Mouse (Mus musculus) hematopoietic stem cell, adult 5-6 weeks (primary cell): ENCODE measurements around the gene Gm12184. TPM values are rescaled to one million over a fixed set of nuclear protein-coding genes. Genes with fewer than 3 reads are reported as not detected.
"Not testable (repeated sequence)": the region's sequence is repeated elsewhere in the genome, so short reads cannot be mapped to it uniquely, and the experiment has no call there.

ENCODE experiments used
- ATAC-seq, 2 experiments: fragments of 125-278 bp in 1 of 2; replicated peaks in 1 of 2; 2 replicates each; pipeline ENCODE4 v1.8.0; 2016 to 2017; ENCODE audit warnings: inconsistent platforms in 2 of 2, mild to moderate bottlenecking in 2 of 2, moderate number of reproducible peaks in 2 of 2, low read depth in 1 of 2, moderate TSS enrichment in 1 of 2; ENCODE audit not compliant: low FRiP score in 2 of 2, poor library complexity in 2 of 2, severe bottlenecking in 2 of 2, insufficient read depth in 1 of 2, low TSS enrichment in 1 of 2
- total RNA-seq: library from RNA; stranded (forward); fragments of 172-1452, 232-1000 nt; gene quantifications from 2 replicates; pipeline ENCODE4 v1.2.3, GENCODE M21; 2017

Gene Gm12184
- total RNA-seq, 1 experiment from 2014 or later: 23.2 TPM

- ATAC-seq: peak; percentile 49 to 66
Measured at GRCm38 (mm10) chr11:48833731-48834639, 7.5 kb upstream of the Gm12184 start.

GRCm38 (mm10) chr11:48833078-48833730 is 6.7 kb upstream of the Gm12184 start:
- ATAC-seq: no peak

GRCm38 (mm10) chr11:48831273-48831672 is 4.8 kb upstream of the Gm12184 start:
- no peak for ATAC-seq

GRCm38 (mm10) chr11:48830279-48830678 is 3.8 kb upstream of the Gm12184 start:
- ATAC-seq: no peak

GRCm38 (mm10) chr11:48827926-48828325 is 1.5 kb upstream of the Gm12184 start:
- no peak for ATAC-seq

GRCm38 (mm10) chr11:48826752-48827096 is 269 bp upstream of the Gm12184 start:
- no peak for ATAC-seq

GRCm38 (mm10) chr11:48824311-48824830 is 2.1 kb downstream of the Gm12184 start:
- no peak for ATAC-seq

- peak; percentile 51 to 76 for ATAC-seq
Measured at GRCm38 (mm10) chr11:48823536-48823972, 2.9 kb downstream of the Gm12184 start.

- ATAC-seq: no peak
Measured at GRCm38 (mm10) chr11:48822768-48823512, 3.5 kb downstream of the Gm12184 start.

GRCm38 (mm10) chr11:48821299-48821698 is 5.2 kb downstream of the Gm12184 start:
- ATAC-seq: not testable (repeated sequence)

- ATAC-seq: no peak
Measured at GRCm38 (mm10) chr11:48820308-48820674, 6.2 kb downstream of the Gm12184 start.

GRCm38 (mm10) chr11:48819614-48820307 is 6.7 kb downstream of the Gm12184 start:
- no peak for ATAC-seq

- peak; percentile 20 to 21; a peak in 2 of 4 replicates for ATAC-seq
Measured at GRCm38 (mm10) chr11:48818346-48818745, 8.1 kb downstream of the Gm12184 start.

- ATAC-seq: no peak
Measured at GRCm38 (mm10) chr11:48817794-48818193, 8.7 kb downstream of the Gm12184 start.

GRCm38 (mm10) chr11:48816800-48817665 is 9.4 kb downstream of the Gm12184 start, which contains the start of gene Trim41:
TSS of gene Trim41 (minus strand) at chr11:48817353.
- ATAC-seq: peak; percentile 83 to 85

GRCm38 (mm10) chr11:48816281-48816781 is 10.1 kb downstream of the Gm12184 start:
- ATAC-seq: peak; percentile 9 to 10; a peak in 1 of 4 replicates
